Mouse (Mus musculus) left cerebral cortex, adult 2 months (tissue): ENCODE results near the gene Adgrv1. TPM values are rescaled to one million over a fixed set of nuclear protein-coding genes. Genes with fewer than 3 reads are reported as not detected.

Source experiments
- DNase-seq, 2 experiments: peaks; one replicate each; pipeline ENCODE4 v3.0.0; 2021 to 2022; ENCODE audit warnings: low spot score in 2 of 2, mixed read lengths in 1 of 2; ENCODE audit errors: extremely low spot score in 1 of 2
- H3K27ac ChIP-seq: fragments of 200-600 bp; 2 replicates; pipeline ENCODE4 v1.8.1; 2022
- H3K4me3 ChIP-seq: fragments of 200-600 bp; 2 replicates; pipeline ENCODE4 v1.8.1; 2022
- CTCF ChIP-seq: fragments of 200-600 bp; IDR thresholded peaks from 2 replicates; pipeline ENCODE4 v1.8.1; 2022; ENCODE audit warnings: antibody characterized with exemption, mild to moderate bottlenecking, moderate library complexity
- intact Hi-C: fragments of 180-260 bp; cut with DNase I; formaldehyde crosslinking; loops from one replicate; pipeline ENCODE4 v1.15.1; 2025
- microRNA-seq, 2 experiments: library from miRNA; unstranded; fragments of <30 nt; microRNA quantifications; one replicate each; pipeline ENCODE4 v1.2.0; 2021
- total RNA-seq, 2 experiments: library from RNA; stranded (reverse); gene quantifications; 2 replicates each; pipeline ENCODE4 v1.2.3; 2021

Gene Adgrv1
- total RNA-seq, 2 experiments from 2014 or later: 1.4 to 1.6 TPM

DNA sequence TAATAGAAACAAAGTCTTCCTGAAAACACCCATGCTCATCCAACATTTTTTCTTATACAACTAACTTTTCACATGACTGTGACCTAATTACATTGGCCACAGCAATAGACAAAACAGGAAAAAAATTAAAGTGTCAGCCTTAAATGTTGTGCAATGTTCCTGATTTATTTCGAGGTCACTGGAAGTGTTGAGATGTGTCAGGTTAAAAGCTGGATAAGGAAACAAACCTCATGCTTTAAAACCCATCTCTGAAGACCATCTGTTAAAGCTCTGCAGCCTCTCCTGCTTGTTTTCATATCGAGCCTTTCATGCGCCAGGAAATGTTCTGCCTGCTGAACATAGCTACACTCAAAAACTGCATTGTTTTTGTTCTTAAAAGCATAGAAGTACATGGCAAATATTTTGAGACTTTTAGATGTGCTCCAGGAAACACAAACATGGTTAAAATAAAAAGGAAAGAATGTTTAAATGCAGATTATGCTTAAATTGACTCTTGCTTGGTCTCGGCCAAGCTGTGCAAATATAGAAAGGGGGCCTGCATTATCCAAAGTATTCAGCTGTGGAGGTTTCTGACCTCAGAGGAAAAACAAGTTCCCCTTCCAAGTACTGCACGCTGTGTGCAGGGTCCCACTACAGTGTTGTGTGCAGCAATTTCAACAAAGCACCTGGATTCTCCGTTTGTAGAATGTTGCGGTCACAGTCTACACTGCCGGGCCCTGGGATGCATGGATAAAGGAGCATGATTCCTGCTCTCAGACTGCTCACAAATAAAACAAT is 524.2 kb downstream of the Adgrv1 start:
- no peak for TF ChIP-seq CTCF
- Histone ChIP-seq H3K27ac (no peak overlapping the region), H3K4me3 (no peak overlapping the region)
- intact Hi-C loops: loop anchor here (5.0 kb wide), 1 partner anchor 226 kb away; the partner anchor contains the start of gene Arrdc3
- no peak for DNase-seq

DNA sequence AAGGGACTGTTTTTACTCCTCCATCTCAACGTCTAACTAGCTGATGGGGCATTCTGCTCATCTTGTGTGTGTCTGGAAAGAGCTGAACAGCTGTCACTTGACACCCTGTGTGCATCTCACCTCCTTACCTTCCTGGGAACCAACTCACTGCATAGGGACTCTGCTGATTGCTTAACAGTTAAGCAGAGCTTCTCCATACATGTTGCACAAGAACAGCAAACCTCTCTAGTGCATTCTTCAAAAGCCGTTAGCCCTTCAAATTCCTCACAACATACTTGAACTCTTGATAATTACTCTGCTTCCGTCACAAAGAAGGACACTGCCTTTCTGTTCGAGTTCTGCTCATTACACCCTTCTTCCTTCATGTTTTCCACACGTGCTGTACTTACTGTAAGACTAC is 525.5 kb downstream of the Adgrv1 start:
- DNase-seq: no peak
- no peak overlapping the region for H3K4me3 ChIP-seq
- intact Hi-C loops: loop anchor here (5.0 kb wide), 1 partner anchor 225 kb away; the partner anchor contains the start of gene Arrdc3
- no peak for TF ChIP-seq CTCF
- no peak overlapping the region for H3K27ac ChIP-seq

DNA sequence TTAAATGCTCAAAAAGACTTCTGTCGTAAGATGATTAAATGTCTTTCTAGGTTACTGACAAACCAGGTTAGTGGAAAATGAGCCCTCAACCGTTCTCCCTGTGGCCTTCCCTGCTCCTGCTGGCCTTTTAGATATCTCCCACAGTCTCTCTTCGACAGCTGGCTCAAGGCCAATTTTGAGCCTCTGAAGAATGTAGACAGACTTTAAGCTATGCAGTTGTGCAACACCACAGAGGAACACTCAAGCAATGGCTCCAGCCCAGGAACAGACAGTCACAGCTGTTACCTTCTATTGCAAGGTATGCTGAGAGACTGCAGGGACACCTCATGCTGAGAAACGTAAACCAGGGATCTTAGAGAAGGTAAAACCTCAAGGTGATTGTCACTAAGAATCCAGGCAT is 529.2 kb downstream of the Adgrv1 start:
- intact Hi-C loops: no loop called here
- no peak for DNase-seq
- no peak overlapping the region for H3K4me3 ChIP-seq
- H3K27ac ChIP-seq: no peak overlapping the region
- TF ChIP-seq CTCF: no peak

DNA sequence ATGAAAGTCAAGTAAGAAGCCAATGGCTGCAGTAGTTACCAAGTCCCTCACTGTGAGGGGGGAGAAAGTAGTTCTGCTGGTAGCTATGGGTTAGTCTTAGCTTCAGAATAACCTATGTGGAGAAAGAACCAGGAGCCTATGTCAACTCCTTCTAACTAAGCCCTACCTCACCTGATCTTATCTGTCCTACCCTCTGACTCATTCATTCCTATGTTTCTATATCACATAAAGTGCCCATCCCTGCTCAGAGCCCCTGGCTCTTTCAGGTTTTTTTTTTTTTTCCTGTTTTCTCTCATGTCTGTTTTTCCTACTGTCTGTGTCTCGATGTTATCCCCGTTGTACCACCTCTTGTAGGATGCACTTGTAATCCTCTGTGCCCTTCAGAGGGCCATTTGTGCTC is 536.5 kb downstream of the Adgrv1 start:
- DNase-seq: no peak
- no peak overlapping the region for H3K27ac ChIP-seq
- intact Hi-C loops: no loop called here
- no peak for TF ChIP-seq CTCF
- no peak overlapping the region for H3K4me3 ChIP-seq

- Histone ChIP-seq H3K4me3 (no peak overlapping the region), H3K27ac (no peak overlapping the region)
- no peak for TF ChIP-seq CTCF
- no peak for DNase-seq
- intact Hi-C loops: loop anchor here (2.0 kb wide), 1 partner anchor 212 kb away; the partner anchor contains the start of gene Arrdc3
Observed at GRCm38 (mm10) chr13:81094513-81094912, 538.4 kb downstream of the Adgrv1 start.

GRCm38 (mm10) chr13:81090051-81090836 is 542.7 kb downstream of the Adgrv1 start:
- TF ChIP-seq CTCF: no peak
- Histone ChIP-seq H3K4me3 (no peak overlapping the region), H3K27ac (no peak overlapping the region)
- no peak for DNase-seq
- intact Hi-C loops: no loop called here

GRCm38 (mm10) chr13:81086969-81087682 is 545.8 kb downstream of the Adgrv1 start:
- intact Hi-C loops: no loop called here
- Histone ChIP-seq H3K27ac (no peak overlapping the region; the same call in 1 of the 2 replicates), H3K4me3 (no peak overlapping the region)
- TF ChIP-seq CTCF: no peak
- DNase-seq: peak in 1 of 2 experiments; percentile 10

DNA sequence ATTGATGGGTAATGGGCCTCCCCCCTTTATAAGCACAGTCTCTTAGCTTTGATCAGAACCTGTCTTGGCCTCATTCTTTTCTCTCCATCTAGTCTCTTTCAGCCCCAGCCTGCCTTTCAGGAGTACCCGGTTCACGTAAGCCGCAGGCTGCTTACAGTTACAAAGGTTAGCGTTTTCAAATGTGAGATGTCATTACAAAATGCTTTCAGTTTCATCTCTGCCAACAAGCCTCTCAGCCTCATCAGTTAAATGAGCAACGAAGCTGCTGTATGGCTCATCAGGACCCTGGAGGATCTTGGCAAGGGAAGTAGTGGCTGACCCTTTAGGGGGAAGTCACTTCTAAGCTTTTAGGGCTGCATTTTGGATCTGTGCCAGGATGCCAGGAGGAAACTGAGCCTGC is 560.7 kb downstream of the Adgrv1 start:
- no peak for TF ChIP-seq CTCF
- H3K4me3 ChIP-seq: no peak overlapping the region
- no peak for DNase-seq
- H3K27ac ChIP-seq: no peak overlapping the region
- intact Hi-C loops: no loop called here

GRCm38 (mm10) chr13:81051448-81051847 is 581.5 kb downstream of the Adgrv1 start:
- Histone ChIP-seq H3K27ac (no peak overlapping the region), H3K4me3 (no peak overlapping the region)
- intact Hi-C loops: no loop called here
- TF ChIP-seq CTCF: no peak
- no peak for DNase-seq

DNA sequence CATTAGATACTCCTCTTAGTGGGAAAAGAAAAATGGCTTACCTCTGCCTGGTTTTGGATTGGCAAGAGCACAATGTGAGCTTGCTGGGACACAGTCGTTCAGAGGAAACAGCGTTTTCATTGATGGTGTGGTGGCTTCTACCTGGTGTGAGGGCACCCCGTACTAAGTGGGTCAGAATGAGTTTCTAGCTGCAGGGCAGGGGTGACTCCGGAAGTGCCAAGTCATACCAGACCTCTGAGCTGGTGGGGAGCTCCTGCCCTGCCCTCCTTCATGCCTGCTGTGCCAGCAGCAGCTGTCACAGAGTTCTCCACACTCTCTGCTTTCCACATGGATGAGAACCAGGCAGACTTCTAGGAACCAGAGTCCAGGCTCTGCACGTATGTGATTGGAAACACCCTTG is 582.0 kb downstream of the Adgrv1 start:
- no peak for DNase-seq

DNA sequence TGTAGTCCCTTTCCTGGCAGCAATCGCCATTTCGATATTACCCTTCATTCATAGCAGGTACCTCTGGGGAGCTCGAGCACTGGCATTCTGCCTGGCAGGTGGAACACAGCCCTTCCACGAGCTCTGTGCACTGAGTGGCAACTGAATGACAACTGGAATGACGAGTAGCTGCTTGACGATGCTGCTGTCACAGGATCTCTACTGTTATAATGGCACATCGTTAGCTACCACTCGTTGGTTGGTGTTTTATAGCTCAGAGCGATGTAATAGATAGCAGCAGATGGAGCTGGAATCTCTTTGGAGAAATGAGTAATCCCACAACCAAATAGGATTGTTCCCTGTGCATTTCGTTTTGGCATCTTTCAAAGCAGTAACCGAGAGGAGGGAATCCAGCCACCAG is 587.6 kb downstream of the Adgrv1 start:
- no peak for TF ChIP-seq CTCF
- DNase-seq: no peak
- intact Hi-C loops: no loop called here
- Histone ChIP-seq H3K4me3 (no peak overlapping the region), H3K27ac (no peak overlapping the region)

More for the DNA sequence above, 582.0 kb downstream of the Adgrv1 start:
- intact Hi-C loops: no loop called here
- no peak overlapping the region for H3K27ac ChIP-seq
- TF ChIP-seq CTCF: no peak
- no peak overlapping the region for H3K4me3 ChIP-seq

Small RNAs within 50 kb of the gene (microRNA-seq; reads per million reads assigned to microRNA genes)
- 0 reads per million in 2 experiments for gene Gm25241

Other genes with a start within 250 kb of the Adgrv1 start
- 10 to 100 TPM; 12.1 TPM for gene Lysmd3, start 24.5 kb upstream of the Adgrv1 start, total RNA-seq
- 1 to 10 TPM; 2.9 to 5.3 TPM for gene Polr3g, start 77.9 kb upstream of the Adgrv1 start, total RNA-seq
- gene Mblac2, start 78.2 kb upstream of the Adgrv1 start, total RNA-seq: 10 to 100 TPM; 19.5 to 21.7 TPM
- 100 to 1,000 TPM; 110 to 118 TPM for gene Cetn3, start 149.9 kb upstream of the Adgrv1 start, total RNA-seq